Mouse (Mus musculus): ENCODE results near the gene Polr2l. TPM values are rescaled to one million over a fixed set of nuclear protein-coding genes. Genes with fewer than 3 reads are reported as not detected.
"Not testable (repeated sequence)": the region's sequence is repeated elsewhere in the genome, so short reads cannot be mapped to it uniquely, and the experiment has no call there.

Gene Polr2l
- total RNA-seq, 2 experiments from 2014 or later = 9.5 to 10.0 TPM

DNA sequence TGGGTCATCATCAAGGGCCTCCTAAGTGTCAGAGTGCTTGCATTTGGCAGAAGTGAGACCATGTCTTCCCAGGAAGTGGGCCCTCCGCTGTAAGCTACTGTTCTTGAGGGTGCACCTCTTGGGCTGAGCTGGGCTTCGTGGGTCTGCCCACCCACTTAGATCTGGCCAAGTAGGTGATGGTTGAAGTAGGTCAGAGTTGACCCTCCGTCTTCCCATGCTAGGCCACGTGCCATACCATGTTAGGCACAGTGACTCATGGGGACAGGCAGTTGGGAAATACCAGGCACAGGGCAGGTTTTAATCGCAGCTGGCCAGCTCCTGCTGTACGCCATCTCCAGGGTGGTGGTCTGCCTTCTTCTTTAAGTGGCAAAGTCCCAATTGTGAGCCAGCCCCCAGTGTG, 18.2 kb downstream of the Polr2l start:
- no peak for ATAC-seq (replicated peaks; ENCODE audit: low FRiP score, poor library complexity, severe bottlenecking)

DNA sequence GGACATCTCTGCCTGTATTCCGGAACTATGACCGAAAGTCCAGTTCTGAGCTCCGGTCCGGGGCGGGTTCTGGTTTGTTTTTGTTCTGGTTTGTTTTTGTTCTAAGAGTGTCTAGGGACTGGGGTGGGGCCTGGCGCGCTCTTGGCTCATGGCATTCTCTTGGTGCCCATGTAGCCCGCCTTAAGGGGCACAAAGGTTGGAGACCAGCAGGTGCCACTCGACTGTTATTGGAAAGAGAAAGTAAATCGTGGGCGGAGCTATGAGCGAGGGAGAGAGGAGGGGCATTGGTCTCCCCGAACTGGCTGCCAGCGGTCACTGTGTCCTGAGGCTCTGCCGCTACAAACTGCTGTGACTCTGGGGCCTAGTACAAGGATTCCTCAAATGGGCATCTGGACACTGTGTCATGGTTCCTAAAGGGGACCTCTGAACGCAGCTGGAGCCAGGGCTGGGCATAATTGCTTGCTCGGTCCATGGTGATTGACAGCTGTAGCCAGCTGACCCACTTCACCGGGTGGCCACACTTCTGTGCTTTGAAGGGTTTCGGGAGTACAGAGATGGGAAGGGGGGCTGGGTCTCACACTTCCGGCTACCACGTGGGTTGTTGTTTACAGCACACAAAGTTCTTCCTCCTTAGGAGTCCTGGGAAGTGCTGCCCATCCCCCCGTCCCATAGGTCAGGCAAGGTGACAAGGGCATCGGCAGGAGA, 19.2 kb downstream of the Polr2l start:
- ATAC-seq (replicated peaks; ENCODE audit: low FRiP score, poor library complexity, severe bottlenecking) = peak; percentile 70

DNA sequence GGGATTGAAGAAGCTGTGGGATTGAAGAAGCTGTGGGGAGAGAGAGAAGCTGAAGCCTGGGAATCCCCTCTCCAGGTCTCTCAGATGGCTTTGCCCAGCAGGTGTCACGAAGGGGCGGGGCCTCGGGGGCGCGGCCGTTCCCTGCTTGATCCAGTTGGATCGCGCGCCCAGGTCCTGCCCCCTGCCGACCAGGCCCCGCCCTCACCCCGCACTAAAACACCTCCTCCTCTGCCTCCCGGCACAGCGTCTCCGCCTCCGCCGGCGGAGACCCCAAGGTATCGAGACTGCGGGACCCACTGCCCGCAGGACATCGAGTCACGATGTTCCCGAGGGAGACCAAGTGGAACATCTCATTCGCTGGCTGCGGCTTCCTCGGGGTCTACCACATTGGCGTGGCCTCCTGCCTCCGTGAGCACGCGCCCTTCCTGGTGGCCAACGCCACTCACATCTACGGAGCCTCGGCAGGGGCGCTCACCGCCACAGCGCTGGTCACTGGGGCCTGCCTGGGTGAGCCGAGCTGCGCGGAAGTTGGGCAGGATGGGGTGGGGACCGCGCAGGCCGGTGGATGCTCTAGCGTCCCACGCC, 19.9 kb downstream of the Polr2l start, which contains the start of gene Pnpla2:
Pnpla2 (plus strand) TSS at position 232 of the 585 bp plus-strand sequence.
- ATAC-seq (replicated peaks; ENCODE audit: low FRiP score, poor library complexity, severe bottlenecking) = peak; percentile 83

DNA sequence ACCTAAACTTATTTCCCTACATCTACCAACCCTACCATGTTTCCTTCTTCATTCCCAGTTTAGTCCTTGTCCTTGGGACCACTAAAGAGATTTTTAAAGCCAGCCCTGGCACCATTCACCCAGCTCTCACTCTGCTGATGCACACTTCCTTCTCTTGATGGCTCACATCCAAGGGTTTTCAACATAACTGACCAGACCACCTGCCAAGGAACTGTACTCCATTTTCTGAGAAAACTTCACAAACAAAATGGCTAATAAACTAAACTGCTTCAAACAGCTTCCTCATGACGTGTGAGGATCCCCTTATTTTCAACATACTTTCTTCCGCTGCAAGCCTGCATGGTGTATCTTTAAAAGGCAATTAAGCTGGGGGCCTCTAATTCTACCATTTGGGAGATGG, 21.3 kb downstream of the Polr2l start:
- no peak for ATAC-seq (replicated peaks; ENCODE audit: low FRiP score, poor library complexity, severe bottlenecking)

DNA sequence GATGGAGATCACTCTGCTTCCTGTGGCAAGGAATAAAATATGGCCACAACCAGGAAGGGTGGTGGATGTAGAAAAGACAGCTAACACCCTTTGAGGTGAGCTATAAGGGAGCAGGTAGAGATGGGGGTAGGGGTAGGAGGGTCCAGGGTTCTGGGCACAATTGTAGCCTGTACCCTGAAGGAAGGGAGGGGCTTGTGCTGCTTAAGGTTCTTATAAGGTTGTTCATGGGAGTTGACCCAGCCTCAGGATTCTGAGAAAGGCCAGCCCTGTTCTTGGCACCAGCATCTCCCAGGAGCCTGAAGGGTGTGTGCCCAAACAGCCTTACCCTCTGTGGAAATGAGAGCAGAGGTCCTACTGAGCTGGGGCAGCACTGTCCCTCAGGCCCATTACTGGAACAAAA, 23.0 kb downstream of the Polr2l start:
- ATAC-seq (replicated peaks; ENCODE audit: low FRiP score, poor library complexity, severe bottlenecking) = no peak

DNA sequence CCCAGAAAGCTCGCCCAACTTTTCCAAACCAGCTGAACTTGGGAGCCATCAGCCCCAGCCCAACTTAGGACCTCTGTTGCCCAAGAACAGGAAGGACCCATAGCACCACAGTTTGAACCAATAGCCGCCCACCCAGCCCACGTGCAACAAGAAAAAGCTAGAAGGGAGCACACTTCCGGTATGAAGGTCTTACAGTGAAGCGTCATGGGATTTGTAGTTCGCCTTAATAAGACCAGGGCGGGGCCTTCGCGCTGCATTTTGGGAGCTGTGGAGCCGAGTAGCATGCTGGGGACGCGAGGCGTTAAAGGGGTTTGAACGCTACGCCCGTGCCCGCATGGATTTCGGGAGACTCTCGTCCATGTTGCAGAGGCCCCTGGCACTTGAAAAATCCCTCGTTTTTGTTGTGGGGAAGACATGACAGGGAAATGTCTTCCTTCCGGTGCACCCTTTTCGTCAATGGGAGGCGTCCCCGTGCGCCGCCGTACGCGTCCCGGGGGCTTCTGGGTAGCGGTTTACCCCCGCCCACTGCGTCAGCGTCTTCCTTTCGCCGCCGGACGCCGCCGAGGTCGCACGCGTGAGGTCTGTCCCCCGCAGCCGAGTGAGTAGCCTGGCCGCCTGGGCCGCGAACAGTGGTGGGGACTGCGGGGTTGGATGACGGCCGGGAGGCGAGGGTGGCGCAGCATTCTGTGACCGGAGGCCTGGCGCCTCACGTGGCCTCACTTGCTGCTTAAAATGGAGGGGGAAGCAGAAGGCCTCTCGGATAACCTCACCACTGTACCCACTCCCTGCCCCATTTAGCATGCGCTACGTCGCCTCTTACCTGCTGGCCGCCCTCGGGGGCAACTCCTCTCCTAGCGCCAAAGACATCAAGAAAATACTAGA, 27.6 kb downstream of the Polr2l start, which contains the start of gene Rplp2:
Rplp2 (plus strand) TSS at position 261 of the 882 bp plus-strand sequence.
- peak; percentile 86 for ATAC-seq (replicated peaks; ENCODE audit: low FRiP score, poor library complexity, severe bottlenecking)

DNA sequence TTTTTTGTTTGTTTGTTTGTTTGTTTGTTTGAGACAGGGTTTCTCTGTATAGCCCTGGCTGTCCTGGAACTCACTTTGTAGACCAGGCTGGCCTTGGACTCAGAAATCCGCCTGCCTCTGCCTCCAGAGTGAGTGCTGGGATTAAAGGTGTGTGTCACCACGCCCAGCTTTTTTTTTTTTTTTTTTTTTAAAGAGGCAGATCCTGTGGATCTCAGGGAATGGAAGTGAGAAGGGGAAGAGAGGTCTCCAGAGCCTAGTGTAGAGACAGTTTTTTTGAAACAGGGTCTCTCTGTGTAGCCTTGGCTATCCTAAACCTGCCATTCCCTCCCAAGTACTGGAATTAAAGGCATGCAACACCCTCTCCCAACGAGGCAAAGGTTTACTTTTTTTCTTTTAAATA, 28.6 kb downstream of the Polr2l start:
- not testable (repeated sequence) for ATAC-seq (replicated peaks; ENCODE audit: low FRiP score, poor library complexity, severe bottlenecking)

DNA sequence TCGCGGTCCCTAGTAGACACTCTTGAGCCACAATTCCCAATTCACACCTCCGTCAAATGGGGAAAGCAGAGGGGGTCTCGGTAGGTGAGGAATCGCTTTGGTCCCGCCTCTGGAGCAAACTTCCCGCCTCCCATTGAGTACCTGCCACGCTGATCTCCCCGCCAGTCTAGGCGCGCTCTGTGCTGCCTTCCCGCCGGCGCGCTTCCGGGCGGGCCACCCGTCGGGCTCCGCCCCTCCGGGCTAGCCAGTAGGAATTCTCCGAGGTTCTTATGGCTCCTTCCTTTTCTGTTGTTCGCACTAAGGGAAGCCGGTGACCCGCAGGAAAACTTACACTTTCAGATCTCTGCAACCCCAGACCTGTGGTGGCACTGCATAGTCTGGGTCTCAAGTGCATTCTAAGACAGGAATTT, 31.1 kb downstream of the Polr2l start, which contains the start of gene Pidd1:
Pidd1 (minus strand) TSS at position 198 of the 410 bp plus-strand sequence.
- peak; percentile 57 for ATAC-seq (replicated peaks; ENCODE audit: low FRiP score, poor library complexity, severe bottlenecking)

DNA sequence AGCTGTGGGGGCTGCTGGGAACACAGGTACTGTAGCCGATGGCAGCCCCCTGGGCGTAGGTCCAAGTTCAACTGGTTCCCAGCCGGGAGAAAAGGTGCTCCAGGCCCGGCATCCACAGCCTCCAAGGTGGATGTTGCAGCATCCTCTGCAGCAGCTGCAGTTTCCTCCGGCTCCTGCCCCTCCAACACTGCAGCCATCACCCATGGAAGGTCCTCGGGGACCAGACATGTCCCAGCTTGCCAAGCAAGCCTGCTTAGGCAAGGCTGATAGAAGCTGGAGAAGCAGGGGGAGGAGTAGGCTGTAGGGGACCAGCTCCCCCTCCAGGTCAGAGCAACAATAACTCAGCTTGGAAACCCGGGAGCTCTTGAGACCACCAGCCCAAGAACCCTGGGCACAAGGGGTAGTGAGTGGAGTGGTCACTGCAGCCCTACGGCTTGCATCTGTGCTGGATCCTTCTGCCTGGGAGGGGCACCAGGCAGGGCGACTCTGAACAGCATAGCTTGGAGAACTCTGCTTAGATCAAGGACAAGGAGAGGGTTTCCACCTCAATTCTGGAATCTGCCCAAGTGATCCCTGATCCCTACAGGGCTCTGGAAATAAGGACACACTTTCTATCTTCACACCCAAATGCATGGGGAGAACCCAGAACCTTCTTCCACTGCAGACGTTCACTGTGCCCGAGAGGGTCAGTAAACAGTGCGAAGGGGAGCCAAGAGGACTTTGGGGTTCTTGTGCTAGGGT, 31.7 kb downstream of the Polr2l start:
- peak; percentile 39 for ATAC-seq (replicated peaks; ENCODE audit: low FRiP score, poor library complexity, severe bottlenecking)

DNA sequence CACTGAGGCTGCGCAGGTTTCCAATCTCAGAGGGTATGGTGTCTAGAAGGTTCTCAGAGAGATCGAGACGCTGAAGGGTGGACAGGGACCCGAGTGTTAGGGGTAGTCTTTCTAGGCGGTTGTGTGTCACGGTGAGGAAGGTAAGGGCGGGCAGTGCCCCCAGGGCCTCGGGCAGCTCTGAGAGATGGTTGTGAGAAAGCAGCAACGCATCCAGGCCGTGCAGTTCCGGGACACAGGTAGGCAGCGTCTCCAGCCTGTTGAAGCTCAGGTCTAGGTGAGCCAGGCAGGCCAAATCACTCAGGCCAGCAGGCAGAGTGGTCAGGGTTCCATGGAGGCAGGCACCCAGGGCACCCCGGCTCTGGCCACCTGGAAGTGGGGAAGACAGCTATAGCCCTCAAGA, 32.7 kb downstream of the Polr2l start:
- ATAC-seq (replicated peaks; ENCODE audit: low FRiP score, poor library complexity, severe bottlenecking) = no peak

DNA sequence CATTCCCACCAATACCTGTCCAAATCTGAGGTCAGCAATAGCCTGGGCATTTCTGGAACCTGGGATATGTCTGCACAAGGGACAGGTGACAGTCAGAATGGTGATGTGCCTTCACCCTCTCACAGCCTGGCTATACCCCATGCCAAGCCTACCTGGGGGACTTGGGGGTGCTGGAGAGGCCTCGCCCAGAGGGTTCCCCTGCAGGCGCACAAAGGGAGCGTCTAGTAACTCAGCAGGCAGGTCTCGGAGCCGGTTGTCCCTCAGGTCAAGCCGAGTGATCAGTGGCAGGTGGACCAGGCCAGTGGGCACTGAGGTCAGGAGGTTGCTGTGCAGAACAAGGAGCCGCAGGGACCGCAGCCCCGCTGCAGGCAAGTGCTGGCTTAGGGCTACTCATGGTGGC, 33.5 kb downstream of the Polr2l start:
- no peak for ATAC-seq (replicated peaks; ENCODE audit: low FRiP score, poor library complexity, severe bottlenecking)

DNA sequence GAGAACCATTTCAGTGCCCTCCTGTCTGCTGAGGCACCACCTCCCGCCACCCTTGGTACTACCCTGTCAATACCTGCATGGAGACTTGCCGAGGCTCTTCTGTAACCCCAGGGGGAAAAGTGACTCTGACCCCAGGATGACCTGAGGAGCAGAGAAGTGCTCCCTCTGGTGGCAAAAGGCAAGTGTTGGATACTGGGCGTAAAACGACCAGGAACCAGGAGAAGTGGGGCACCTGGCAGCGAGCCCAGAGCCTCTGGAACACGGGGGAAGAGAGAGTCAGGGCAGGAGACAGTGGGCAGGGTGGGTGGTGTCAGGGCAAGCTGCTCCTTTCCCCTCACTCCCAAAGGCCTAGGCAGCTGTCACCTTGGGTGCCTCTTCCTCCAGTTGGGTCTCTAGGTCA, 34.3 kb downstream of the Polr2l start:
- no peak for ATAC-seq (replicated peaks; ENCODE audit: low FRiP score, poor library complexity, severe bottlenecking)

DNA sequence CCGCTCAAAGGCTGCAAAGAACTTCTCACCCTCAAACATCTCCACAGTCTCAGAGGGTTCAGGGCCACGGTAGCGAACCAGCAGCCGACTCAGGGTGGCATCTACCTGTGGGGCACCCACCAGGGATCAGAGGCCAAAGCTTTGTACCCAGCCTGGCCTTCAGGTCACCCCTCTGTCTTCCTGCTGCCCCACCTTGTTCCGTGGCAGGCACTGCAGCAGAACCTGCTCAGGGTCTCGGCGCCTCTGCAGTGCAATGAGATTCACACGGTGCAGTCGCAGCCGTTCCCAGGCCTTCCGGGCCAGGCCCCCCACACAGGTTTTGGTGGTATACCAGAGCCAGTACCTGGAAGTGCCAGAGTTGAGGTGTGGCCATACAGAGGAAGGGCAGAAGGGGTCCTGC, 35.1 kb downstream of the Polr2l start:
- no peak for ATAC-seq (replicated peaks; ENCODE audit: low FRiP score, poor library complexity, severe bottlenecking)

DNA sequence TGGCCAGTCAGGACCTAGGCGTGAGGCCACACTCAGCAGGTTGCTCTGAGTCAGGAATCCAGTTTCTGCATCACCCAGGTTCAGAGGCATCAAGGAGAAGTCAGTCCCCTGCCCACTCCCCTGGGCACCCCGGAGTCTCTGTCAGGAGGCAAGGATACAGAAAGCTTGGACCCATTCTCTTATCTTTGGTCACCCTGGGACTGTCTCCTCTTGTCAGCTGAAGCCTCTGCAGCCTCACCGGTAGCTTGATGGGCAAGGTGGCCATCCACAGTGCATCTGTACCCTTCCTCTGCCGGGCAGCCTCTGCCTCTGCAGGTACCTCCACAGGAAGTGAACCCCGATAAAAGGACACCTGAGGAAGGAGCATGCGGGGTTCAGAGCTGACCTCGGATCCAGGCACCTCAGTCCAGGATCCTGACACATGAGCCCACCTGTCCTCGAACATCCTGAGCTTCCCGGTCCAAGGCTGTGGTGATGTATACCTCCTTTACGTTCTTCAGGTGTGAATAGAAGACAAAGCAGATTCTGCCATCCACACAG, 35.7 kb downstream of the Polr2l start:
- no peak for ATAC-seq (replicated peaks; ENCODE audit: low FRiP score, poor library complexity, severe bottlenecking)

DNA sequence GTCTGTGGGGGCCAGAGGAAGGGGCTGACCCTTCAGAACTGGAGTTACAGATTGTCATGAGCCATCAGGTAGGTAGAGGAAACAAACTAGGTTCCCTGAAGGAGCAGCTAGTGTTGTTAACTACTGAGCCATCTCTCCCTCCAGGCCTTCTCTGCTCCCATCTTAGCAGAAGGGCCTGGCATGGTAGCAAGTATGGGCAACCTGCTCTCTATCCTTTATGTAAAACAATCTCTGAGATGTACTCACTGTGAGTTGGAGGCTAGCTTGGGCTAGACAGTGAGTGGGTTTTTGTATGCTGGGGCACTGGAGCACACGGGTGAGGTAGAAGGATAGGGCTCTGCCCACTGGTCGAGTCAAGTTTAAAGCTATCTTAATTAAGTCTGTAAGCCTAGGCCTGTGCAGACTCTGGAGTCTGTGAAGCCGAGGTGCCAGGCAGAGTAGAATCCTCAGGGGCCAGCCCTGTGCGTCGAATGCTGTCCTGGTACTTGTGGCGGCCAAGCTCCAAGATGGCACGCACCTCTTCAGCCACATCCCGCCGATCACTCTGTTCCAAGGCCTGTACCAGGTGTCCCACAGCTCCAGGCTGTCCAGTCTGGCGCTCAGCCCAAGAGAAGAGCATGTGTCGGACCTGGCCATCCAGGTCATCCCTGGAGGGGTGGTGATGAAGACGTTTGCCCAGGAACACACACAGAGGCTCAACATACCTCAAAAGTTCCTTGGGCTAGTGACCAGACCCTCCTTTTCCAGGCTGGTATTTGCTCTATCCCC, 36.5 kb downstream of the Polr2l start:
- no peak for ATAC-seq (replicated peaks; ENCODE audit: low FRiP score, poor library complexity, severe bottlenecking)

DNA sequence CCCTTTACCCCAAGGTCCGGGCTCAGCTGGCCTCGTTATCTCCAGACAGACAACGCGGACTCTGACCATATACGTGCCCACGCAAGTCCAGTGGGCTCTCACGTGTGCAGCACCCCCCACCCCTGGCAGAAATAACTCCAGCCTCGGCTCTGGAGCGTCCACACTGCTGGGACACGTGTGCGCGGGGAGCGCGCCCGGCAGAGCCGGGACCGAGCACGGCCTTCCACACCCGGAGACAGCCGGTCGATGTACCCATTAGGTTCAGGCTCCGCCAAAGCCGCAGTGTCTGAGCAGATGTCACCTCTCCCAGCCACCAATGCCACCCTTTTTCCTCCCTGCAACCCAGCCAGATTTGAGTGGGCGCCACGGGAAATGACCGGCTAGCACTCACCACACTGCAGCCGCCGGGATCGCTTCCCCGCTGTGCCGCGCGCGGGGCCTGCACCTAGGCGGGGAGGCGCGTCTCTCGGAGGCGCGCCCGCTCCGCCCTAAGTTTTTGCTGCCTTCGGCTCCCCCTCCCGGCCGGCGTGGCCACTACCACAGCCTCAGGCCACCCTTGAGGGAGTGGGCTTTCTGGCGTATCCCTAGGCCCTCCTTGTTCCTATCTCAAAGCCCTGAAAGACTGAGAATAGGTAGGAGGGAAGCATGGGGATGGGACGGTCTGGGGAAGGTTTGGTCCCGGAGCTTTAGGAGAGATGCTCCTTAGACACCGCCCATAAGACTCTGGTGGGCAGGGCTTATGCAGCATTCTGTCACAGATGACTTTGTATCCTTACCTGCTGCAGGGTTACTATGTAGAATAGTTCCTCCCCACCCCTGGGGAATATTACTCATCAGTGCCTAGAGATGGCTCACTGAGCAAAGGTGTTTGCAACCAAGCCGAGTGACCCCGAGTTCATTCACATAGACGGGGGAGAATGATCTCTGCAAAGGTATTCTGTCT, 37.5 kb downstream of the Polr2l start, which contains the start of gene Slc25a22:
Slc25a22 (minus strand) TSS at position 715 of the 943 bp plus-strand sequence.
- peak; percentile 65 for ATAC-seq (replicated peaks; ENCODE audit: low FRiP score, poor library complexity, severe bottlenecking)

DNA sequence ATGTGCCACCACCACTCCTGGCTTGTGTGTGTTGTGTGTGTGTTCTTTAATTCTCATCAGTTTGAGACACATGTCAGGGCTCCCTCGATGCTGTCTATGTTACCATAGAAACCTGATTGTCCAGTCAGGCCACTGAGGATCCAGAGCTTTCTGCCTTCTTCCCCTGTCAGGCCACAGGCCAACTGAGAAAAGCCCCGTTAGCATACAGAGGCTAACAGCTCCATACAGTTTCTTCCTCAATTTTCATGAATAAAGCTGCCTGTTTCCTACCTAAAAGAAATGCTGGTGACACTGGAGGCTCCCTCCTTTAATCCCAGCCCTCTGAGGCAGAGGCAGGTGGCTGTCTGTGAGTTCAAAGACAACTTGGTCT, 38.4 kb downstream of the Polr2l start:
- ATAC-seq (replicated peaks; ENCODE audit: low FRiP score, poor library complexity, severe bottlenecking) = no peak

Measured in erythroblast, adult 5-6 weeks (primary cell).